Mouse (Mus musculus): ENCODE measurements around the gene Fbn1. TPM values are rescaled to one million over a fixed set of nuclear protein-coding genes. Genes with fewer than 3 reads are reported as not detected.

Gene Fbn1
- 1 to 10 TPM; 5.6 to 7.0 TPM for total RNA-seq (2021)
- long read RNA-seq, experiment 1, partial matches to known transcripts = 1 of 2 reads
- long read RNA-seq, experiment 1, other reads (novel, unspliced or antisense) = 1 of 2 reads
- long read RNA-seq, experiment 2, partial matches to known transcripts = 0 of 1 reads
- long read RNA-seq, experiment 2, other reads (novel, unspliced or antisense) = 1 of 1 reads

- intact Hi-C loops (cut with DNase I) = loop anchor here (5.0 to 10.0 kb wide), 2 partner anchors 94 to 163 kb away; no protein-coding TSS in a partner anchor
- Histone ChIP-seq H3K4me3 (peak within 1 kb of the TSS; percentile 68), H3K27ac (no peak within 1 kb of the TSS)
- TF ChIP-seq CTCF (IDR thresholded peaks at IDR 0.05) = no peak
- no peak for DNase-seq (ENCODE audit: extremely low spot score in 1 of 2, low spot score in 2 of 2)
These were observed at the start of gene Fbn1 for GRCm38 (mm10) chr2:125507893-125508292. TSS of gene Fbn1 (minus strand) at chr2:125507993.

- Histone ChIP-seq H3K27ac (no peak overlapping the region), H3K4me3 (no peak overlapping the region)
- DNase-seq (ENCODE audit: extremely low spot score in 1 of 2, low spot score in 2 of 2) = no peak
- intact Hi-C loops (cut with DNase I) = no loop called here
- TF ChIP-seq CTCF (IDR thresholded peaks at IDR 0.05) = no peak; the same call in 1 of the 2 replicates
These were observed 48.0 kb upstream of the Fbn1 start for GRCm38 (mm10) chr2:125555830-125556229.

GRCm38 (mm10) chr2:125548806-125549578 lies 41.2 kb upstream of the Fbn1 start:
- no peak overlapping the region for H3K27ac ChIP-seq
- no peak overlapping the region for H3K4me3 ChIP-seq
- no peak for DNase-seq (ENCODE audit: extremely low spot score in 1 of 2, low spot score in 2 of 2)
- intact Hi-C loops (cut with DNase I) = no loop called here
- TF ChIP-seq CTCF (IDR thresholded peaks at IDR 0.05) = no peak

- no peak overlapping the region for H3K27ac ChIP-seq
- DNase-seq (ENCODE audit: extremely low spot score in 1 of 2, low spot score in 2 of 2) = no peak
- no peak for TF ChIP-seq CTCF (IDR thresholded peaks at IDR 0.05)
- H3K4me3 ChIP-seq = no peak overlapping the region
- intact Hi-C loops (cut with DNase I) = no loop called here
These were observed 37.2 kb upstream of the Fbn1 start for GRCm38 (mm10) chr2:125544986-125545385.

- intact Hi-C loops (cut with DNase I) = no loop called here
- TF ChIP-seq CTCF (IDR thresholded peaks at IDR 0.05) = no peak
- no peak for DNase-seq (ENCODE audit: extremely low spot score in 1 of 2, low spot score in 2 of 2)
These were observed 35.9 kb upstream of the Fbn1 start for GRCm38 (mm10) chr2:125543646-125544045.

GRCm38 (mm10) chr2:125541451-125541850 lies 33.7 kb upstream of the Fbn1 start:
- no peak overlapping the region for H3K27ac ChIP-seq
- no peak for TF ChIP-seq CTCF (IDR thresholded peaks at IDR 0.05)
- no peak overlapping the region for H3K4me3 ChIP-seq
- DNase-seq (ENCODE audit: extremely low spot score in 1 of 2, low spot score in 2 of 2) = no peak
- intact Hi-C loops (cut with DNase I) = no loop called here

More at GRCm38 (mm10) chr2:125543646-125544045, 35.9 kb upstream of the Fbn1 start:
- Histone ChIP-seq H3K4me3 (no peak overlapping the region), H3K27ac (no peak overlapping the region)

GRCm38 (mm10) chr2:125540579-125540978 lies 32.8 kb upstream of the Fbn1 start:
- Histone ChIP-seq H3K4me3 (no peak overlapping the region), H3K27ac (no peak overlapping the region)
- intact Hi-C loops (cut with DNase I) = no loop called here
- no peak for TF ChIP-seq CTCF (IDR thresholded peaks at IDR 0.05)
- no peak for DNase-seq (ENCODE audit: extremely low spot score in 1 of 2, low spot score in 2 of 2)

- DNase-seq (ENCODE audit: extremely low spot score in 1 of 2, low spot score in 2 of 2) = no peak
- no peak overlapping the region for H3K27ac ChIP-seq
- no peak for TF ChIP-seq CTCF (IDR thresholded peaks at IDR 0.05)
- no peak overlapping the region for H3K4me3 ChIP-seq
- intact Hi-C loops (cut with DNase I) = no loop called here
These were observed 31.8 kb upstream of the Fbn1 start for GRCm38 (mm10) chr2:125539640-125540039.

GRCm38 (mm10) chr2:125530665-125531064 lies 22.9 kb upstream of the Fbn1 start:
- H3K4me3 ChIP-seq = no peak overlapping the region
- H3K27ac ChIP-seq = no peak overlapping the region
- no peak for DNase-seq (ENCODE audit: extremely low spot score in 1 of 2, low spot score in 2 of 2)
- intact Hi-C loops (cut with DNase I) = no loop called here
- no peak for TF ChIP-seq CTCF (IDR thresholded peaks at IDR 0.05)

GRCm38 (mm10) chr2:125526566-125526965 lies 18.8 kb upstream of the Fbn1 start:
- no peak for TF ChIP-seq CTCF (IDR thresholded peaks at IDR 0.05)
- intact Hi-C loops (cut with DNase I) = no loop called here
- Histone ChIP-seq H3K27ac (no peak overlapping the region), H3K4me3 (no peak overlapping the region)
- DNase-seq (ENCODE audit: extremely low spot score in 1 of 2, low spot score in 2 of 2) = no peak

- H3K27ac ChIP-seq = no peak overlapping the region
- TF ChIP-seq CTCF (IDR thresholded peaks at IDR 0.05) = no peak
- DNase-seq (ENCODE audit: extremely low spot score in 1 of 2, low spot score in 2 of 2) = no peak
- H3K4me3 ChIP-seq = no peak overlapping the region
- intact Hi-C loops (cut with DNase I) = no loop called here
These were observed 17.7 kb upstream of the Fbn1 start for GRCm38 (mm10) chr2:125525484-125525883.

- intact Hi-C loops (cut with DNase I) = no loop called here
- Histone ChIP-seq H3K4me3 (no peak overlapping the region), H3K27ac (no peak overlapping the region)
- DNase-seq (ENCODE audit: extremely low spot score in 1 of 2, low spot score in 2 of 2) = no peak
- TF ChIP-seq CTCF (IDR thresholded peaks at IDR 0.05) = no peak
These were observed 8.8 kb upstream of the Fbn1 start for GRCm38 (mm10) chr2:125516594-125516993.
